Mouse (Mus musculus) lung, postnatal 36 days (tissue): ENCODE results near the gene Pappa.

Experiments used
- DNase-seq: peaks from one replicate; pipeline ENCODE4 v3.0.0; 2022; ENCODE audit warnings: mixed read lengths

The Pappa gene

DNA sequence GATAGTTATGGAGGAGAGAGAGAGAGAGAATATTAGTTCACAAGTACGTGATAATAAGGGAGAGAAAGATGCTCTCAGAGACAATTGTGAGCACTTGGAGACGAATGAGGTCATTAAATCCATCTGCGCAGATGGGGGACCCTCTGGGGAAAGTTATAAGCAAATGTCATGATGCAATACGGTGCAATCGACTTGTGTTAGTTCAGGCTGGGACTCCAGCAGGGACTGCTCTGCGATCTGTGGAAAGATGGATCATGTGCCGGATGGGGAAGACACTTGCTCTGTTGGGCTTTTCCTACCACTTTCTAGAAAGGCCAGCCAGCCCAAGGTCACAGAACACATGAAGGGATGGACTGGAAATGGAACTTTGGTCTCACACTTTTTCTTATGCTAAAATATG is 226.5 kb downstream of the Pappa start:
- DNase-seq: peak; percentile 15

DNA sequence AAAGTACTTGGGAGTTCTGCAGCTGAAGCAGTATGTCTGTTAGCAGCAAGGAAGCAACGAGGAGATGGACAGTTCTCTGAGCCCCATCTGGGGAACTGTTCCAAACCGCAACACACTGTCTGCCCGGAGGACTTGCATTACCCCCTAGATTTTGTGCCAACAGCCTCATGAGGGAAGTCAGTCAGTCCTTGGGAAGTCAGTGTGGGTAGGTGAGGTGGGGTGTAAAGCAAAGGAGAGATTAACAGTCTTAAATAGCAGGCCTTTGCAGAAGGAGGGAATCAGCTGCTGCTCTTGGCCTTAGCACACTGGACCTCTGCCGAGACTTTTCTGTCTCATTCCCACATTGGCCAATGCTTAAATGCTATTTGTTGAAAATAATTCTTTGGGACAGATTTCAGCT is 230.6 kb downstream of the Pappa start:
- peak; percentile 11 for DNase-seq

DNA sequence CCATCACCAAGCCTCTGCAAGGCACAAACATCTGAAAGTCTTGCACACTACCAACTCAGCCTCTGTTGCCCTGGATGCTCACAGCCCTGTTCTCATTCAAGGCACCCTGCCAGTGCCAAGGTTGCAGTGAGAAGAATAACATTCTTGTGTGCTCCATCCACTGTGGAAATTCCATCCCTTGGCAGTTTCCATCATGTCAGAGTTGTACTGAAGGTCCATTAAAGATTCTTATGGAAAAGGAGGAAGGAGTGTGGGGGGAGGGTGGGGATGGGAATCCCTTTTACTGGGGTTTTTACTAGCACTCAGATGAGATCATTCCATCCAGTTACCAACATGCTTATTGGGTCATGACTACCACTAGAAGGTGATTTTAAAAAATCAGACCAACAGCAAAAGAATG is 243.2 kb downstream of the Pappa start:
- no peak for DNase-seq

DNA sequence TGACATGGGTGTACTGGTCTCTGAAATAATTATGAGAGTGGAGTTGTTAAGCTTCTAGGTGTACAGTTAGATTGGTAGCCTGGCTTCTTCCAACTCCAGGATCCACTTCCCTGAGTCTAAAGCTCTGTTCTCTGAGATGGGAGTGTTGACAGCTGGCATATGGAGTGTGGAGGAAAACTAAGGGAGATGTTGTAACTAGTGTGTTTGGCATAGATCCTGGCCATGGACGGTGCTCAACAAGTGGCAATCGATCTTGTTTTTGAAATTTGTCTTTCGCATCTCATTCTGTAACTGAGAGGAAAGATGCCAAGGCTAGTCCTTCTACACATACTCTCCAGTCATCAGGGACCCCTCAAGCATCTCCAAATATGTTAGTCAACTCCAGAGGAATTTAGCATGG is 248.8 kb downstream of the Pappa start:
- peak; percentile 52 for DNase-seq

DNA sequence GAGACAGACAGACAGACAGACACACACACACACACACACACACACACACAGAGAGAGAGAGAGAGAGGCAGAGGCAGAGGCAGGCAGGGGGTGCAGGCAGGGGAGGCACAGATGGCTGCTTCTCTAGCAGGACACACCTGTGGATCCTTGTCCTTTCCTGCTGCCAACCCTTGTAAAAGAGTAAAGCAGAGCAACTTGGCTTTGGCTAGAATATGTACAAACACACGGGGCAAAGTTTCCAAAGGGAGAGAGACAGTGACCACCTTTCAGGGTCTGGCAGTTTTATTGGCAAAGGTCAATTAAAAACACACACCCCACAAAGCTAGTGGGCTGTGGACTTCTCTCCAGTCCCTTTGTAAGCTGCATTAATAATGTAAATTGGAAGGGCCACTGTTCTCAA is 249.9 kb downstream of the Pappa start:
- DNase-seq: no peak

DNA sequence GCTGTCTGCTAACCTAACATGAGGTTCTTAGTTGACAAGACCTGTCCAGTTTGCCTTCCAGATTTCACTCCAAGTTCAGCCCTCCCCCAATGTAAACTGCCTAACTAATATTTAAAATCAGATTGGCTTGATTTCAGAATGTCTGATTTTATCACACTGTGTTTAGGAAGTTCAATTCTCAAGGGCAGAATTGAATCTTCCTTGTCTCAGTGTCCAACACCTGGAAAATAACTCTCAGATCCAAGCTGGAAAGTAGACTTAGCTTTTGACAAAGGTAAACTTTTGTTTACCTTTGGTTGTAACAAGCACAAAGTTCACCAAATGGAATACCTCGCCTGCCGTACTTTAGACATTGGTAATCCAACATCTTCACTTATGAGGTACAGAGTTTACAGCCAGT is 252.6 kb downstream of the Pappa start:
- DNase-seq: no peak

DNA sequence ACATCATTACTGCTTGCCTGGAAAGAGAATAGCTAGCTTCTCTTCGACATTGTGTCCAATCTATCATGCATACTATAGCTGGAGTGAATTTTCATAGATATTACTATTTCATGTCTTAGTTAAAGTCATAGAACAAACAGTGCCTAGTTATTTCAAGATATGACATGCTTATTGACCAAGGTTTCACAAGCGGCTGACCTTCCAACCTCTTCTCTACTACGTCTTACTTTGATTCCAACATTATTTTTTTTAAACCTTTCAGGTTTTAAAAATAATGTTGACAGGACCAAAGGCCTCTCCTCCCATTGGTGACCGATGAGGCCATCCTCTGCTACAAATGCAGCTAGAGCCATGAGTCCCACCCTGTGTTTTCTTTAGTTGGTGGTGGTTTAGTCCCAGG is 255.5 kb downstream of the Pappa start:
- no peak for DNase-seq

DNA sequence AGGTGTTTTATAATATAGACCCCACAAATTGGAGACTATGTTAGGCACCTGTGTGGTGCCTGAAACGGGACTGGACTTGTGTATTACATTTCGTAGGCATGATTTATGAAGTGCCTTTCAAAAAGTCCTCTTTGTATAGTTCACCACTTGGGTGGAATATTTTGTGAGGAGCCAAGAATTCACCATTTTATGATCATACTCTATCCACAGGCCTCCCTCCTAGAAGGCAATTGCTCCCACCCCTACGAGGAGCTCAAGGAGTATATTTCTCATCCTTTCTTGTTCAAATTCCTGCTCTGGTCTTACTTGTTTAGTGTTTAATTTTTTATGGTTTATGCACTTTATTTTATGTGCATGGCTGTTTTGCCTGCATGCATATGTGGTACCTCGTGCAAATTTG is 259.1 kb downstream of the Pappa start:
- no peak for DNase-seq

DNA sequence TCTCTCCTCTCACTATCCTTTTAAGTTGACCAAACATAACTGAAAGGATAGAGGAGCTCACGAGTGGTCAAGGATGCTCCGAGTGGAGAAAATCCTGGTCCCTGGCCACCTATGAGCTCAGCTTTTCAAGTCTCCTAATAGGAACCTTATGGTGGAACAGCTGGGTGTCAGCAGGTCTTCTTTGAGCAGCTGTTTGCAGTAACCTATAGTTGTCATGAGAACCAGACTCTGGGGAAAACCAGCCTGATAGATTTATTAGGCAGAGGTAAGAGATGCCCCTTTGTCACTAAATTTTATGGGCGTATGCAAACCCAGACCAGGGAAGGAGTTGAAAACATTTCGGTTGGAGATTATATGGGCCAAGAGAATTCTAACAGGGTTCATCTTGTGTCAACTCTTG is 267.0 kb downstream of the Pappa start:
- no peak for DNase-seq

DNA sequence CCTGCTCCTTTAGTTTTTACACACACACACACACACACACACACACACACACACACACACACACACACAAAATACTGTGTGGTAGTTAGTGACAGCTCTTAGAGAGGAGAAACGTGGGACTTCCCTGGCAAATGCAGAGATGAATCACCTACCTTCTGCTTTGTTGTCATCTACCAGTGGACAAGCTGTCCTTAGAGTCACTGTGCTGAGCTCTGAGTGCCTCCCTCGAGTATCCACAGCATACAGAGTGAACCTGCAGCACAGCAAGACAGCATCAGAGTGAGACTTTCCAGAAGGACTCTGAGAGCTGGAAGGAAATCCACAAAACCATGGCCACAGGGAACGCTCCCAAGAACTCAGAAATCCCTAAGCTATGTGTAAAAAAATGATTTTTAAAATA is 272.8 kb downstream of the Pappa start:
- DNase-seq: no peak

DNA sequence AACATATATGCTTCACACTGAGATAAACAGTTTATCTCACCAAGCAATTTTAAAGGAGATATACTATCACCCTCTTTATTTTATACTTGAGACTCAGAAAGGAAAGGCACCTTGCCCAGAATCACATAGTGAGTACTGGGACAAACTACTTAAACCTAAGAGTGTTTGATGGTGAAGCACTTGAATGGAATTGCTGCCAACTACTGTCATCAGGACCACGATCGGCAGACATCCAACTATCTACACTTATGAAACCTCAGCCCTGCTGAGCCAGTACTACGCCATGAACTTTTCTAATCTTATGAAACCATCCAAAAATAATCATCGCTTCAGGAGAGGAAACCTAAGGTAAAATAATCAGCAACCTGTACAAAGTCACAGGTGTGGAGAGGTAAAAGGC is 275.5 kb downstream of the Pappa start:
- DNase-seq: peak; percentile 66

DNA sequence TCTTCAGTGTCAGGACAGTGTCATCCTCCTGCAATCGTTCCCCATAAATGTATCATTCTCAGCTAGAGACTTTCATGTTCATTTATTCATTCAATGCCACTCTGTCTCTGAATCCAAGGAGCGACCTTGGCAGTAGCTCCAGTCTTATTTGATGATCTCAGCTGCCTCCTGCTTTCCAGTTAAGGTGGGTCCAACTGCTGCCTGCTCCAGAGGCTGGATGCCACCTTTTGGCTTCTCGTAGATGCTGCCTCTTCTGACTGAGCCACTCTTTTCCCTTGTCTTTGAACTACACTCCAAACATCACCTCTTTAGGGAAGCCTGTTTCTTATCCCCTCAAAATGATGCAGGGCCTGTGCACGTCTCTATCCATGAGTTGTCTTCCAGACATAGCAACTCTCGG is 278.3 kb downstream of the Pappa start:
- no peak for DNase-seq

DNA sequence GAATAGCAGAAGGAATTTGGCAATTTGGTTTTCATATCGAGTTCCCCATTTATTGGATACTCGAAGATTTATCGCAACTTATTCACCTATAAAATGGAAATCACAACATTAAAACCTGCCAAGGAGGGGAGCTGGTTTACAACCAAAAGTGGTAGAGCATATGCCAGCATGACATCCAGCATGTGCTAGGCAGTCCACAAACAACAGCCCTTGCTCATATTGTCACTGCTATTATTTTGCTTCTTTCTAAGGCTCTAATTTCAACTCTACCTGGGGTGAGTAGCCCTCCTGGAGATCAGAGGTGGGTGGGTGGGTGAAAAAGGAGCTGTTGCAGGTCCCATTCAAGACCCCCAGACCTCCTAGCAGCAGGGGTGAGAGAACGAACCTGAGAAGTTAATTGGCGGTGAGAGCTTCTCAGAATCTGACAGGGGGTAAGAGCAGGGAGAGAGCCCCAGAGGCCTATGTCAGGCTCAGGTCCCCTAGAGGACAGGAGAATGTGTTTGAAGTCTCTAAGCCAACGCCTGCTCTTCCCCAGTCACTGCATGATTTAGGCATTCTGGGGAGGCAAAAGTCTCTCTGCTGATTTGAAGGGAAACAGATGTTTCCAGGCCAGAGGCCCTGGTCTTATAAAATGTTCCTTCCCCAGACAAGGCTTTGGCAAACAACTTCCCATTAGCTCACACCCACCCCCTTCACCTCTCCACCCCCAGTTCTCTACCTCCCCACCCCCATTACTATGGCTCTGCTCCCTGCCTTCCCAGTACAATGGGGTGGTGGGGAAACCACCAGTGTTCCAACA is 279.1 kb downstream of the Pappa start:
- DNase-seq: peak; percentile 13
